Mouse (Mus musculus): ENCODE results near the gene Bbs9. TPM values are rescaled to one million over a fixed set of nuclear protein-coding genes. Genes with fewer than 3 reads are reported as not detected.
"Not testable (repeated sequence)": the region's sequence is repeated elsewhere in the genome, so short reads cannot be mapped to it uniquely, and the experiment has no call there.

Bbs9 gene
- polyA plus RNA-seq, 1 experiment, result 3.3 TPM

DNA sequence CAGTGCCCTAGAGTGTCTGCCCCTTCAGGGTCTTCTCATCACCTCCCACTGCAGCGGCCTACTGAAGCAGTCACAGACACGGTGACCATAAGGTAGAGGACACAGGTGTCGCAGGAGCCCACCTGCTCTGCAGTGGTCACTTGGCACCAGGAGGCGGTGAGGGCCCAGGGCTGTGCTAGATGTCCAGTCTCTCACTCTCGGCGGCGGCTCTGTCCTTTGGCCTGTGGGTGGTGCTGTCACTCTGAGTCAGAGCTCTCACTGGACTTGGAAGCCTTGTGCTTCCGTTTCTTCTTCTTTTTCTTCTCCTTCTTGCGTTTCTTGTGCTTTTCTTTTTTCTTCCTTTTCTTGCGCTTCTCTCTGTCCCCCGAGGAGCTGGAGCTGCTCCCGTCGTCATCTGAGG, 27.1 kb upstream of the Bbs9 start:
- H3K36me3 ChIP-seq (ENCODE audit: control insufficient read depth, insufficient read depth), result peaks cover 30% of the 10 kb centered on the region
- TF ChIP-seq MAX (IDR thresholded peaks at IDR 0.05) (no peak), USF1 (IDR thresholded peaks at IDR 0.05; ENCODE audit: low read depth) (no peak), CEBPB (IDR thresholded peaks at IDR 0.05; ENCODE audit: low read depth) (no peak), MYOG (IDR thresholded peaks at IDR 0.05; ENCODE audit: control insufficient read depth, extremely low read depth, insufficient read length) (no peak), MYOD1 (IDR thresholded peaks at IDR 0.05; ENCODE audit: control insufficient read depth, insufficient read length, low read depth) (no peak), CTCF (IDR thresholded peaks at IDR 0.05; ENCODE audit: control insufficient read depth, insufficient read depth, insufficient read length) (no peak), FOSL1 (IDR thresholded peaks at IDR 0.05; ENCODE audit: insufficient read depth, low read length, poor library complexity, severe bottlenecking) (no peak)

GRCm38 (mm10) chr9:22449209-22449608, 26.3 kb upstream of the Bbs9 start:
- no peak overlapping the region for H3ac ChIP-seq (ENCODE audit: control insufficient read depth, insufficient read length, low read depth)
- TF ChIP-seq FOSL1 (IDR thresholded peaks at IDR 0.05; ENCODE audit: insufficient read depth, low read length, poor library complexity, severe bottlenecking), result no peak
- TF ChIP-seq CTCF (IDR thresholded peaks at IDR 0.05; ENCODE audit: control insufficient read depth, insufficient read depth, insufficient read length), result no peak
- TF ChIP-seq MYOD1 (IDR thresholded peaks at IDR 0.05; ENCODE audit: control insufficient read depth, insufficient read length, low read depth), result no peak
- no peak for TF ChIP-seq CEBPB (IDR thresholded peaks at IDR 0.05; ENCODE audit: low read depth)
- TF ChIP-seq MAX (IDR thresholded peaks at IDR 0.05), result no peak
- no peak for TF ChIP-seq MYOG (IDR thresholded peaks at IDR 0.05; ENCODE audit: control insufficient read depth, extremely low read depth, insufficient read length)
- TF ChIP-seq USF1 (IDR thresholded peaks at IDR 0.05; ENCODE audit: low read depth), result no peak
- no peaks in the 10 kb centered on the region for H3K27me3 ChIP-seq (ENCODE audit: control insufficient read depth, insufficient read depth, insufficient read length)
- H3K4me3 ChIP-seq (ENCODE audit: insufficient read depth, poor library complexity, severe bottlenecking), result no peak overlapping the region
- H3K79me2 ChIP-seq (ENCODE audit: control insufficient read depth, insufficient read depth), result no peaks in the 10 kb centered on the region
- H3K36me3 ChIP-seq (ENCODE audit: control insufficient read depth, insufficient read depth), result peaks cover 37% of the 10 kb centered on the region
- no peaks in the 10 kb centered on the region for H3K79me3 ChIP-seq (ENCODE audit: low read depth)

More for the DNA sequence above, 27.1 kb upstream of the Bbs9 start:
- no peaks in the 10 kb centered on the region for H3K79me3 ChIP-seq (ENCODE audit: low read depth)
- H3ac ChIP-seq (ENCODE audit: control insufficient read depth, insufficient read length, low read depth), result no peak overlapping the region
- H3K4me3 ChIP-seq (ENCODE audit: insufficient read depth, poor library complexity, severe bottlenecking), result no peak overlapping the region
- H3K79me2 ChIP-seq (ENCODE audit: control insufficient read depth, insufficient read depth), result no peaks in the 10 kb centered on the region
- no peaks in the 10 kb centered on the region for H3K27me3 ChIP-seq (ENCODE audit: control insufficient read depth, insufficient read depth, insufficient read length)

DNA sequence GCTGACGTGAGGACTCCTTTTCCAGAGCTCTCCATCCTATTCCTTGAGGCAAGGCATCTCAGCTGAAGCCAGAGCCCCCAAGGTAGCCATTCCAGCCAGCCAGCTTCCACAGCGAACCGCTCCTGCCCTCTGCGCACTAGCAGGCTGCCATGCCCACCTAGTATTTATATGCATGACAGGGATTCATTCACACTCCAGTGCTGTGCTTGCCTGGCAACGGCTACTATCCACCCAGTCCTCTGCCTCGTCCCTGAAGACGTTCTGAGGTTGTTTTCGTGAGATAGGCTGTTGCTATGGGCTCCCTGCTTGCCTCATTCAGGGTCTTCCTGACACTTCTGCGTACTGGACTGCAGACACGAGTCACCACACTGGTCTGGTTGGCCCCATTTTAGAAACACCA, 22.8 kb upstream of the Bbs9 start:
- TF ChIP-seq MYOG (IDR thresholded peaks at IDR 0.05; ENCODE audit: control insufficient read depth, extremely low read depth, insufficient read length) (no peak), CEBPB (IDR thresholded peaks at IDR 0.05; ENCODE audit: low read depth) (no peak), FOSL1 (IDR thresholded peaks at IDR 0.05; ENCODE audit: insufficient read depth, low read length, poor library complexity, severe bottlenecking) (no peak)
- H3K79me3 ChIP-seq (ENCODE audit: low read depth), result no peaks in the 10 kb centered on the region
- no peak overlapping the region for H3K4me3 ChIP-seq (ENCODE audit: insufficient read depth, poor library complexity, severe bottlenecking)
- H3K79me2 ChIP-seq (ENCODE audit: control insufficient read depth, insufficient read depth), result no peaks in the 10 kb centered on the region
- H3K36me3 ChIP-seq (ENCODE audit: control insufficient read depth, insufficient read depth), result peaks cover 55% of the 10 kb centered on the region
- no peaks in the 10 kb centered on the region for H3K27me3 ChIP-seq (ENCODE audit: control insufficient read depth, insufficient read depth, insufficient read length)
- H3ac ChIP-seq (ENCODE audit: control insufficient read depth, insufficient read length, low read depth), result no peak overlapping the region

GRCm38 (mm10) chr9:22453501-22453924, 22.0 kb upstream of the Bbs9 start:
- no peak for TF ChIP-seq CTCF (IDR thresholded peaks at IDR 0.05; ENCODE audit: control insufficient read depth, insufficient read depth, insufficient read length)
- TF ChIP-seq MAX (IDR thresholded peaks at IDR 0.05), result no peak
- no peak for TF ChIP-seq CEBPB (IDR thresholded peaks at IDR 0.05; ENCODE audit: low read depth)
- no peak for TF ChIP-seq FOSL1 (IDR thresholded peaks at IDR 0.05; ENCODE audit: insufficient read depth, low read length, poor library complexity, severe bottlenecking)
- TF ChIP-seq MYOD1 (IDR thresholded peaks at IDR 0.05; ENCODE audit: control insufficient read depth, insufficient read length, low read depth), result no peak
- TF ChIP-seq USF1 (IDR thresholded peaks at IDR 0.05; ENCODE audit: low read depth), result no peak
- no peak for TF ChIP-seq MYOG (IDR thresholded peaks at IDR 0.05; ENCODE audit: control insufficient read depth, extremely low read depth, insufficient read length)
- no peak overlapping the region for H3K4me3 ChIP-seq (ENCODE audit: insufficient read depth, poor library complexity, severe bottlenecking)
- peaks cover 49% of the 10 kb centered on the region for H3K36me3 ChIP-seq (ENCODE audit: control insufficient read depth, insufficient read depth)
- no peaks in the 10 kb centered on the region for H3K27me3 ChIP-seq (ENCODE audit: control insufficient read depth, insufficient read depth, insufficient read length)
- no peaks in the 10 kb centered on the region for H3K79me2 ChIP-seq (ENCODE audit: control insufficient read depth, insufficient read depth)
- no peak overlapping the region for H3ac ChIP-seq (ENCODE audit: control insufficient read depth, insufficient read length, low read depth)
- no peaks in the 10 kb centered on the region for H3K79me3 ChIP-seq (ENCODE audit: low read depth)

DNA sequence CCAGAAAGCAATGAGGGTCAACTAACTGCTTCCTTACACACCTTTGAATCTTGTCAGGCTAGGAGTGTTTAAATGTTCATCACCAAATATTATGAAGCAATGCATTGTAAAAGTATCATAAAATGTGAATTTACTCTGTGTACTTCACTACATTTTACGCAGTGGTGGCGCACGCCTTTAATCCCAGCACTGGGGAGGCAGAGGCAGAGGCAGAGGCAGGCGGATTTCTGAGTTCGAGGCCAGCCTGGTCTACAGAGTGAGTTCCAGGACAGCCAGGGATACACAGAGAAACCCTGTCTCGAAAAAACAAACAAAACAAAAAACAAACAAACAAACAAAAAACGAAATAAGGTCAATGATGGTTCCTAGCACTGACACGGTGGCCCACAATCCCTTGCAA, 21.5 kb upstream of the Bbs9 start, which contains the start of gene Gm17545:
Gene Gm17545 (plus strand): TSS at position 301 of the 400 bp plus-strand sequence.
- peaks cover 44% of the 10 kb centered on the region for H3K36me3 ChIP-seq (ENCODE audit: control insufficient read depth, insufficient read depth)
- H3K79me2 ChIP-seq (ENCODE audit: control insufficient read depth, insufficient read depth), result not testable (repeated sequence)

GRCm38 (mm10) chr9:22455041-22455440, 20.5 kb upstream of the Bbs9 start:
- no peaks in the 10 kb centered on the region for H3K79me2 ChIP-seq (ENCODE audit: control insufficient read depth, insufficient read depth)
- no peak overlapping the region for H3ac ChIP-seq (ENCODE audit: control insufficient read depth, insufficient read length, low read depth)
- H3K36me3 ChIP-seq (ENCODE audit: control insufficient read depth, insufficient read depth), result peaks cover 41% of the 10 kb centered on the region
- no peaks in the 10 kb centered on the region for H3K27me3 ChIP-seq (ENCODE audit: control insufficient read depth, insufficient read depth, insufficient read length)
- H3K79me3 ChIP-seq (ENCODE audit: low read depth), result no peaks in the 10 kb centered on the region
- TF ChIP-seq MYOD1 (IDR thresholded peaks at IDR 0.05; ENCODE audit: control insufficient read depth, insufficient read length, low read depth) (no peak), MYOG (IDR thresholded peaks at IDR 0.05; ENCODE audit: control insufficient read depth, extremely low read depth, insufficient read length) (no peak), USF1 (IDR thresholded peaks at IDR 0.05; ENCODE audit: low read depth) (no peak), CTCF (IDR thresholded peaks at IDR 0.05; ENCODE audit: control insufficient read depth, insufficient read depth, insufficient read length) (no peak), MAX (IDR thresholded peaks at IDR 0.05) (no peak), CEBPB (IDR thresholded peaks at IDR 0.05; ENCODE audit: low read depth) (no peak), FOSL1 (IDR thresholded peaks at IDR 0.05; ENCODE audit: insufficient read depth, low read length, poor library complexity, severe bottlenecking) (no peak)
- no peak overlapping the region for H3K4me3 ChIP-seq (ENCODE audit: insufficient read depth, poor library complexity, severe bottlenecking)

More for the DNA sequence above, 21.5 kb upstream of the Bbs9 start, which contains the start of gene Gm17545:
- H3ac ChIP-seq (ENCODE audit: control insufficient read depth, insufficient read length, low read depth); H3K4me3 ChIP-seq (ENCODE audit: insufficient read depth, poor library complexity, severe bottlenecking); H3K27me3 ChIP-seq (ENCODE audit: control insufficient read depth, insufficient read depth, insufficient read length); H3K79me3 ChIP-seq (ENCODE audit: low read depth): not testable (repeated sequence)
